Mouse (Mus musculus): ENCODE measurements around the gene 2210010C04Rik. TPM values are rescaled to one million over a fixed set of nuclear protein-coding genes. Genes with fewer than 3 reads are reported as not detected.
"Not testable (repeated sequence)": the region's sequence is repeated elsewhere in the genome, so short reads cannot be mapped to it uniquely, and the experiment has no call there.

The 2210010C04Rik gene
- polyA plus RNA-seq, 1 experiment from 2014 or later, result not detected

GRCm38 (mm10) chr6:40999379-40999778 is 35.9 kb downstream of the 2210010C04Rik start, which contains the start of gene Gm2663:
TSS of gene Gm2663 (minus strand) at chr6:40999479.
- not testable (repeated sequence) for H3K4me2 ChIP-seq (replicated peaks); ATAC-seq (replicated peaks); H3K36me3 ChIP-seq; H3K9ac ChIP-seq (replicated peaks); H3K9me3 ChIP-seq; H3K27ac ChIP-seq (replicated peaks); H3K4me3 ChIP-seq; H3K4me1 ChIP-seq; H3K27me3 ChIP-seq

Other genes with a start within 250 kb of the 2210010C04Rik start
- gene Moxd2, start 148.0 kb downstream of the 2210010C04Rik start, polyA plus RNA-seq (2015; fragmentation: Nextera tagmentation; extraction: Ambion mirVana), result not detected in 2 replicates
- gene Prss58, start 135.1 kb downstream of the 2210010C04Rik start, polyA plus RNA-seq (2015; fragmentation: Nextera tagmentation; extraction: Ambion mirVana), result not detected in 2 replicates
- not detected in 2 replicates for gene 1700074P13Rik, start 95.0 kb downstream of the 2210010C04Rik start, polyA plus RNA-seq (2015; fragmentation: Nextera tagmentation; extraction: Ambion mirVana)
- gene Gm4744, start 83.6 kb downstream of the 2210010C04Rik start, polyA plus RNA-seq (2015; fragmentation: Nextera tagmentation; extraction: Ambion mirVana), result not detected in 2 replicates
- not detected in 2 replicates for gene 1810009J06Rik, start 70.8 kb downstream of the 2210010C04Rik start, polyA plus RNA-seq (2015; fragmentation: Nextera tagmentation; extraction: Ambion mirVana)
- gene Gm2663, start 36.0 kb downstream of the 2210010C04Rik start, polyA plus RNA-seq (2015; fragmentation: Nextera tagmentation; extraction: Ambion mirVana), result not detected in 2 replicates